Mouse (Mus musculus) forebrain, embryonic 11.5 days (tissue): ENCODE data around the gene Phlda3. TPM values are rescaled to one million over a fixed set of nuclear protein-coding genes. Genes with fewer than 3 reads are reported as not detected.
A peak's percentile ranks its signal among the peaks of the same experiment; 100 is the strongest.

Experiments
- ATAC-seq: fragments of 200-750 bp; cut with Nextera tagmentation; replicated peaks from 2 replicates; pipeline ENCODE4 v1.8.0; 2017; ENCODE audit warnings: moderate TSS enrichment; ENCODE audit not compliant: low FRiP score
- DNase-seq: peaks from one replicate; pipeline ENCODE4 v3.0.0-alpha.2; 2017; ENCODE audit warnings: low spot score
- H3K27ac ChIP-seq: fragments of 300-500 bp; sonication (generic); 2 replicates; pipeline ENCODE4 v1.5.1; 2014; ENCODE audit warnings: low read depth, low read length
- H3K27me3 ChIP-seq: fragments of 300-500 bp; sonication (generic); 2 replicates; pipeline ENCODE4 v1.6.1; 2014; ENCODE audit warnings: mild to moderate bottlenecking, low read length, mixed read lengths; ENCODE audit not compliant: control insufficient read depth, insufficient read depth
- H3K36me3 ChIP-seq: fragments of 300-500 bp; sonication (generic); 2 replicates; pipeline ENCODE4 v1.6.1; 2014; ENCODE audit warnings: mild to moderate bottlenecking, low read length, moderate library complexity, mixed read lengths; ENCODE audit not compliant: control insufficient read depth, insufficient read depth
- H3K4me1 ChIP-seq: fragments of 300-500 bp; sonication (generic); replicated peaks from 2 replicates; pipeline ENCODE4 v1.6.1; 2014; ENCODE audit warnings: low read length, mixed read lengths; ENCODE audit not compliant: control insufficient read depth, insufficient read depth
- H3K4me2 ChIP-seq: fragments of 300-500 bp; sonication (generic); 2 replicates; pipeline ENCODE4 v1.6.1; 2014; ENCODE audit warnings: low read depth, mild to moderate bottlenecking, low read length, moderate library complexity, mixed read lengths; ENCODE audit not compliant: severe bottlenecking
- H3K4me3 ChIP-seq: fragments of 300-500 bp; sonication (generic); 2 replicates; pipeline ENCODE4 v1.5.1; 2014; ENCODE audit warnings: low read depth, low read length
- H3K9ac ChIP-seq: fragments of 300-500 bp; sonication (generic); 2 replicates; pipeline ENCODE4 v1.6.1; 2014; ENCODE audit warnings: low read length
- H3K9me3 ChIP-seq: fragments of 300-500 bp; sonication (generic); 2 replicates; pipeline ENCODE4 v1.6.1; 2016; ENCODE audit warnings: low read length, mixed read lengths; ENCODE audit not compliant: control insufficient read depth
- WGBS: fragments of 180-500 bp; shearing (Covaris S2); extraction: QIAGEN DNeasy Blood & Tissue Kit; methylation state at CpG from one replicate; pipeline ENCODE4 v1.1.7; 2014; 5-methylcytosine and 5-hydroxymethylcytosine counted together
- polyA plus RNA-seq: library from polyadenylated mRNA; unstranded; fragments of >200 nt; fragmentation: Nextera tagmentation; extraction: Ambion mirVana; gene quantifications from 2 replicates; pipeline ENCODE4 v1.2.1, GENCODE M21; 2014

The Phlda3 gene
- polyA plus RNA-seq, 1 experiment from 2014 or later: 21.5 TPM

DNA sequence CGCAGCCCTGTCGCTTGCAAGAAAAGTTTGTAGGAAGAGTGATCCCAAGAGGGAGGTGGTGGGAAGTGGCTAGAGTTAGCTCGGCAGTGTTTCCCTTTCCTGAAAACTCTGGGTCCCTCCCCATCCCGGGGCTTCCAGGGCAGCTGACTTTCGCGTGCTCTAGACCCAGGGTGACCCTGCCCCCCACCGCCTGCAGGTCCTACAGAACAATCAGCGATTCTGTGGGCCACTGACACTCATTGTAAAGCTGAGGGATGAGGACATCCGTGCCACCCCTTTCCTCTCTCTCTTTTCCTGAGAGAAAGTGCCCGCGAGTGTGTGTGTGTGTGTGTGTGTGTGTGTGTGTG, 36.6 kb upstream of the Phlda3 start:
- Histone ChIP-seq H3K4me1 (peaks cover 10% of the 10 kb centered on the region; the same call in 1 of the 2 replicates), H3K27ac (no peak overlapping the region), H3K36me3 (no peaks in the 10 kb centered on the region), H3K4me3 (peak overlapping the region; percentile 46), H3K27me3 (no peaks in the 10 kb centered on the region), H3K4me2 (peak overlapping the region; percentile 85), H3K9ac (peak overlapping the region; percentile 69), H3K9me3 (no peaks in the 10 kb centered on the region)
- ATAC-seq: no peak
- under 1% methylated on average over 11 of the region's 11 CpGs for WGBS
- DNase-seq: no peak

DNA sequence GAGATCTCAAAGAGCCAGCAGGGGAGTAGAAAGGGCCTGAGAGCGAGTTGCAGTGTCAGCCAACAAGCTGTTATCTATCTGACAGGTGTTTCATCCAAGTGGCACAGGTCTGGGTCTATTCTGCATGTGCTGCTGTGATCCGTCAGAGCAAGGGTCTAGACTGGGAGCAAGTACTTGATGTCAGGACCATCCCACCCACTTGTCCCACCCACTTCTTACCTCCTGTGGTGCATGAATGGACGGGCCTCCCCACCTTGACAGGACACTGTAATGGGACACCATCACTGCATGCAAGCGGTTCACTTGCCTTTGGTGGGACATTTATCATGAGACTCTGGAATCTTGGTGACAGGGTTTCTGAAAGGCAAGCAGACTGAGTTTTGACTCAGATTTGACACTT, 36.1 kb upstream of the Phlda3 start:
- 34% methylated on average over 4 of the region's 4 CpGs for WGBS
- Histone ChIP-seq H3K27me3 (no peaks in the 10 kb centered on the region), H3K4me2 (peak overlapping the region; percentile 85), H3K9me3 (no peaks in the 10 kb centered on the region), H3K4me1 (peaks cover 13% of the 10 kb centered on the region; the same call in 1 of the 2 replicates), H3K36me3 (no peaks in the 10 kb centered on the region), H3K4me3 (peak overlapping the region; percentile 46), H3K9ac (peak overlapping the region; percentile 69), H3K27ac (no peak overlapping the region)
- no peak for DNase-seq
- no peak for ATAC-seq

DNA sequence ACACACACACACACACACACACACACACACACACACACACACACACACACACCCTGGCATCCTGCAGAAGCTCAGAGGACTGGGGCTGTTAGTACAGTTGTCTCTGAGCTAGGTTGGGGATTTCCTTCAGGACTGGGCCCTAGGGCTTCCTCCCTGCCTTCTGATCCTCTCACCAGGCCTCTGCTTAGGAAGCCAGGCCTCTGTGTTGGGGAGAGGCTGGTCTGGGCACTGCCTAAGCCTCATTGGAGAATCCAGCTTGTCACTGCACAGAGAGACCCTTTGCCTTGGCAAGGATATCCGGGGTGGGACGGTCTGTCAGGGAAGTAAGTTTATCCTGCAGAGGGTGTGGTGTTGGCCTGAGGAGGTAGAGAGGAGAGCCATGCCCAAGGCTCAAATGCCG, 35.6 kb upstream of the Phlda3 start:
- Histone ChIP-seq H3K27ac (no peak overlapping the region), H3K27me3 (no peaks in the 10 kb centered on the region), H3K36me3 (no peaks in the 10 kb centered on the region), H3K4me2 (no peak overlapping the region), H3K9ac (no peak overlapping the region), H3K9me3 (no peaks in the 10 kb centered on the region), H3K4me1 (peaks cover 15% of the 10 kb centered on the region; the same call in 1 of the 2 replicates), H3K4me3 (no peak overlapping the region)
- ATAC-seq: no peak
- no peak for DNase-seq
- 39% methylated on average over 3 of the region's 3 CpGs for WGBS

DNA sequence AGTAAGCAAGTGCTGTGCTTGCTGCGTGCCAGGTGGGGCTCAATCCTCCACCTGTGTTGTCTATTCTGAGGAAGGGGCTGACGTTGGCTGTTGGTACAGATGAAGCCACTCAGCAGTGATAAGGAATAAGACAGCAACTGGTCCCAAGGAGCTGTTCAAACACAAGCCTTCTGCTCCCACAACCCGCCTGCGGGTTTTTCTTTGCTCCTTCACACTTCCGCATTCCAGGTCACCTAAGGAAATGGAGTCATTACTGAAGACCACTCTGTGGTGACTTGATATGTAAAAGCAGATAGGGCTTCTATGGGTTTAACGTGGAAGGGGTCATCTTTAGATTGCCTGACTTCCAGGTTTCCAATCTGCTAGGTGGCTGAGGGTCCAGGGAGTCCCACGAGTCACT, 34.5 kb upstream of the Phlda3 start:
- peak overlapping the region; percentile 2; the same call in 1 of the 2 replicates for H3K27ac ChIP-seq
- no peaks in the 10 kb centered on the region for H3K27me3 ChIP-seq
- 73% methylated on average over 7 of the region's 7 CpGs for WGBS

DNA sequence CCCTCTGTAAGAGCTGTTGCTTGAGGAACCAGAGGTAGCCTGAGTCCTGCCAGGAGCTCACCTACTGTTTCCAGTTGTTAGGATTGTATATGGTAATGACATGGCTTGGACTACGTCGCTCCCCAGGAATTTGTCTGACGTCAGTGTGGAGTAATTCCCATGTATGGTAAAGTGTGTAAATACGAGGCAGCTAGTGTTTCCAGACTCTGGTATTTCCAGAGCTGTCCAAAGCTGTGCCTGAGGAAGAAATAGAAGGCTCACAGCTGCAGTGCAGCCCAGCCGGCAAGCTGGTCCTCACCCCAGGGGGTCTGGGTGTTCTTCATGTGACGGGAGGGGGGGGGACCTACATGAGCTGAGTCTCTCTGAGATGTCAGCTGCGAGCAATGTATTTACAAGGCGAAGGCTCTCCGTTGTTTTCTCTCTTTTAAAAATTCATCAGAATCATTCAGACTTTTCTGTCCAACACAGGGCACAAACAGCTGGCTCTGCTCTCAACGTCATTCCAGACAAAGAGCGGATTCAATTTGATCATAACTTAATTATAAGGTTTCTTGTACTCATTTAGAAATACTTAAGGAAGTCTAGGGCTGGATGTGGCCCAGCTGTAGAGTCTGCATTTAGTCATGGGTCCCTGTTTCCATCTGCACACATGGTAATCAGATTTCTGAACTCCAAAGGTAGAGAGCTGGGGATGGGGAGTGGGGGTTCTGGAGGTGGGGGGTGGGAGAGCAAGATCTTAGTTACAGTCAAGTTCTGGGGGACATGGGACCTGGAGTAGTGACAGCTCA, 33.8 kb upstream of the Phlda3 start:
- ATAC-seq (no peak), DNase-seq (no peak)
- 50% methylated on average over 11 of the region's 11 CpGs for WGBS
- Histone ChIP-seq H3K4me3 (no peak overlapping the region), H3K36me3 (no peaks in the 10 kb centered on the region), H3K4me1 (peaks cover 17% of the 10 kb centered on the region; the same call in 1 of the 2 replicates), H3K4me2 (no peak overlapping the region), H3K27ac (peak overlapping the region; percentile 2; the same call in 1 of the 2 replicates), H3K9ac (no peak overlapping the region), H3K9me3 (no peaks in the 10 kb centered on the region), H3K27me3 (no peaks in the 10 kb centered on the region)

More for the DNA sequence above, 34.5 kb upstream of the Phlda3 start:
- Histone ChIP-seq H3K4me2 (no peak overlapping the region), H3K4me3 (no peak overlapping the region), H3K9me3 (no peaks in the 10 kb centered on the region), H3K36me3 (no peaks in the 10 kb centered on the region), H3K4me1 (peaks cover 17% of the 10 kb centered on the region; the same call in 1 of the 2 replicates), H3K9ac (no peak overlapping the region)
- no peak for DNase-seq
- ATAC-seq: no peak

DNA sequence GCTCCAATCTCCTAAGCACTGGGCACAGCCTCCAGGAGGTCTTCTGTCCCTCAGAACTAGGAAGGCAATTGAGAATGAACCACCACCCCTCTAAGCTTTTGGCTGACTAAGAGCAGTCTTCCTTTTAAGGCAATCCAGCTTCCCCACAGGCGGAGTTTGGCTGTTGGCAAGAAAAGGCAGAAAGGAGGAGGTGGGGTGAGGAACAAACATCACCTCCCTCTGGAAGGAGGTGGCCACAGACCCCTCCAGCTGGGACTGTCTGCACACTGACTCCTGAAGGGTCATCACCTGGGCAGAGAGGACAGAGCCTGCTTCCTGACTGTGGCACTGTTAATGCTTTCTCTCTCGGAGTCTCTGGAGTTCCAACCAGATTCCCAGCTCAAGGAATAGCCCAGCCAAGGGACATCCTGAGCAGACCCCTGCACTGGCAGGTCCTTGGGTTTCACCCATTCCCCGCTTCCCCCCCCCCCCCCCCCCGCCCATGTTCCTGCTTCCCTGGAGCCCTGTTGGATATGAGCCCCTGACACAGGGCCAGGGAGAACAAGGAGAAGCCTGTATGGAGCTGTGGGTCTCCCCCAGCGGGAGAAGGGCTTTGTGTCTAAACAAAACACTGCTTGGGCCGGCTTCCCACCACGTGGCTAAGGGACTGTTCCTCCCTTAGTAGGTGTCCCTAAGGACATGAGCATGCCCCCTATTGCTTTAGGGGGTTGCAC, 31.5 kb upstream of the Phlda3 start:
- Histone ChIP-seq H3K9me3 (no peaks in the 10 kb centered on the region), H3K36me3 (no peaks in the 10 kb centered on the region), H3K9ac (no peak overlapping the region), H3K4me2 (no peak overlapping the region), H3K27ac (no peak overlapping the region), H3K4me3 (no peak overlapping the region), H3K4me1 (peaks cover 16% of the 10 kb centered on the region; the same call in 1 of the 2 replicates), H3K27me3 (no peaks in the 10 kb centered on the region)
- DNase-seq: no peak
- no peak for ATAC-seq
- 30% methylated on average over 5 of the region's 7 CpGs for WGBS

DNA sequence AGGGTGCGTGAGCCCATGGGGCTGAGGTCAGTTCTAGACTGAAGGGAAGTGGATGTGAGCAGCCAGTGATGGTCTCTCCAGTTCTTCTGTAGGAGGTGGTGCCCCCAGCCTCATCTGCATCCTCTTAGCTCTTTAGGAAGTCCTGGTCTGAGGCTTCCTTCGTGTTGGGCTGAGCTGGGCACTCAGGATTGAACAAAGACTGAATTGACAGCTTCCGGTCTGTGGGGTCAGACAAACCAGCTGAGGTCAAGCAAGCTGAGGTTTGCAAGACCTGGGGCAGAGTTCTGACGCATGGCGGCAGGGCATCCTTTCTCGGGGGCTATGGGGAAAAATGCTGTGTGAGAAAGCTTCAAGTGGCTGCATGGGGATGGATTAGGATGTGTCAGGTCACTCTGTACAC, 30.5 kb upstream of the Phlda3 start:
- Histone ChIP-seq H3K4me1 (peaks cover 14% of the 10 kb centered on the region; the same call in 1 of the 2 replicates), H3K9ac (no peak overlapping the region)
- DNase-seq: no peak

DNA sequence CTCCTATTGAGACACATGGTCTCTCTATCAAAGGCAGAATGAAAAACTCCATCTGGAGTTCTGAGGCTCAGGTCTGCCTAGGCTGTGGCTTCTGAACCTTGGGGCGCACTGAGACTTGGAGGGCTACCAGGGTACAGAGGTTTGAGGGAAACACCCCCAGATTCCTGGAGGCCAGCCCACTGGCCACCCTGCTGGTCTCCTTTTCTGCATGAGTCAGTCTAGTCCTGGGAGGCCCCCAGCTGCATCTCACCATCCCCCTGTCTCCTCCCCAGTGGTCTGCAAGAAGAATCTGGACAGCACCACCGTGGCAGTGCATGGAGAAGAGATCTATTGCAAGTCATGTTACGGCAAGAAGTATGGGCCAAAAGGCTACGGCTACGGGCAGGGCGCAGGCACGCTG, 20.9 kb upstream of the Phlda3 start:
- no peaks in the 10 kb centered on the region for H3K36me3 ChIP-seq
- H3K9ac ChIP-seq: no peak overlapping the region
- no peaks in the 10 kb centered on the region for H3K27me3 ChIP-seq
- no peak for DNase-seq
- no peak overlapping the region for H3K4me3 ChIP-seq
- 0 out of 2 replicates have a peak, but pooled peaks cover 2% of the 10 kb centered on the region for H3K4me1 ChIP-seq
- no peak overlapping the region for H3K27ac ChIP-seq
- no peak for ATAC-seq
- H3K4me2 ChIP-seq: no peak overlapping the region
- H3K9me3 ChIP-seq: no peaks in the 10 kb centered on the region
- WGBS: 95% methylated on average over 7 of the region's 7 CpGs

More for the DNA sequence above, 30.5 kb upstream of the Phlda3 start:
- Histone ChIP-seq H3K27ac (no peak overlapping the region), H3K36me3 (no peaks in the 10 kb centered on the region), H3K4me3 (no peak overlapping the region), H3K27me3 (no peaks in the 10 kb centered on the region), H3K4me2 (no peak overlapping the region), H3K9me3 (no peaks in the 10 kb centered on the region)
- WGBS: 42% methylated on average over 6 of the region's 6 CpGs
- ATAC-seq: no peak
